Mouse (Mus musculus) left cerebral cortex, postnatal 14 days (tissue): Measurements from ENCODE around the gene Acbd3. TPM values are rescaled to one million over a fixed set of nuclear protein-coding genes. Genes with fewer than 3 reads are reported as not detected.
A peak's percentile ranks its signal among the peaks of the same experiment; 100 is the strongest.

Experiments used
- DNase-seq, 2 experiments: peaks; one replicate each; pipeline ENCODE4 v3.0.0; 2021 to 2022; ENCODE audit warnings: low spot score in 2 of 2, mixed read lengths in 1 of 2
- intact Hi-C: fragments of 180-260 bp; cut with DNase I; formaldehyde crosslinking; loops from one replicate; pipeline ENCODE4 v1.15.1; 2025
- long read RNA-seq, 2 experiments: library from polyadenylated mRNA; stranded (forward); transcript quantifications; one replicate each; pipeline ENCODE4 v2.0.0; 2021
- total RNA-seq, 2 experiments: library from RNA; stranded (reverse); gene quantifications; 2 replicates each; pipeline ENCODE4 v1.2.3; 2021

The Acbd3 gene
- total RNA-seq: 10 to 100 TPM; 29.0 to 30.2 TPM
- long read RNA-seq, experiment 1, transcript Acbd3-201 (8 exons, 3,471 nt): major isoform, 52 of 60 reads
- long read RNA-seq, experiment 1, partial matches to known transcripts: 4 of 60 reads
- long read RNA-seq, experiment 1, other reads (novel, unspliced or antisense): 4 of 60 reads
- long read RNA-seq, experiment 2, transcript Acbd3-201 (8 exons, 3,471 nt): major isoform, 45 of 47 reads
- long read RNA-seq, experiment 2, partial matches to known transcripts: 1 of 47 reads
- long read RNA-seq, experiment 2, other reads (novel, unspliced or antisense): 1 of 47 reads

GRCm38 (mm10) chr1:180725704-180726179 is at the start of gene Acbd3:
TSS of gene Acbd3 (plus strand) at chr1:180726043.
- intact Hi-C loops: loop anchor here (5.0 kb wide), 1 partner anchor 83 kb away; the partner anchor contains the start of gene Lin9
- DNase-seq: peak; percentile 88 to 90

- no peak for DNase-seq
- intact Hi-C loops: no loop called here
Measured at GRCm38 (mm10) chr1:180691284-180691683, 34.6 kb upstream of the Acbd3 start.

GRCm38 (mm10) chr1:180696626-180697352 is 29.1 kb upstream of the Acbd3 start, which contains the start of gene Mixl1:
TSS of gene Mixl1 (minus strand) at chr1:180697034.
- DNase-seq: no peak
- intact Hi-C loops: no loop called here

- intact Hi-C loops: no loop called here
- no peak for DNase-seq
Measured at GRCm38 (mm10) chr1:180698063-180698462, 27.8 kb upstream of the Acbd3 start.

GRCm38 (mm10) chr1:180703400-180703799 is 22.4 kb upstream of the Acbd3 start:
- intact Hi-C loops: no loop called here
- no peak for DNase-seq

- intact Hi-C loops: no loop called here
Measured at GRCm38 (mm10) chr1:180707368-180707767, 18.5 kb upstream of the Acbd3 start.

GRCm38 (mm10) chr1:180707813-180708212 is 18.0 kb upstream of the Acbd3 start:
- no peak for DNase-seq
- intact Hi-C loops: no loop called here

More at GRCm38 (mm10) chr1:180707368-180707767, 18.5 kb upstream of the Acbd3 start:
- no peak for DNase-seq

GRCm38 (mm10) chr1:180708935-180709776 is 16.7 kb upstream of the Acbd3 start:
- intact Hi-C loops: no loop called here
- no peak for DNase-seq

- intact Hi-C loops: no loop called here
- DNase-seq: no peak
Measured at GRCm38 (mm10) chr1:180718756-180719155, 7.1 kb upstream of the Acbd3 start.

GRCm38 (mm10) chr1:180719483-180719882 is 6.4 kb upstream of the Acbd3 start:
- intact Hi-C loops: no loop called here
- DNase-seq: no peak

GRCm38 (mm10) chr1:180719951-180720689 is 5.7 kb upstream of the Acbd3 start:
- intact Hi-C loops: loop anchor here (2.0 kb wide), 1 partner anchor 43 kb away; no protein-coding TSS in a partner anchor

GRCm38 (mm10) chr1:180722608-180723007 is 3.2 kb upstream of the Acbd3 start:
- intact Hi-C loops: no loop called here
- no peak for DNase-seq

More at GRCm38 (mm10) chr1:180719951-180720689, 5.7 kb upstream of the Acbd3 start:
- peak; percentile 81 to 82 for DNase-seq

- no peak for DNase-seq
- intact Hi-C loops: no loop called here
Measured at GRCm38 (mm10) chr1:180723701-180724238, 2.1 kb upstream of the Acbd3 start.

- DNase-seq: peak in 1 of 2 experiments; percentile 7
- intact Hi-C loops: loop anchor here (5.0 kb wide), 1 partner anchor 84 kb away; the partner anchor contains the start of gene Lin9
Measured at GRCm38 (mm10) chr1:180726183-180726582, 340 bp downstream of the Acbd3 start.

GRCm38 (mm10) chr1:180729231-180729630 is 3.4 kb downstream of the Acbd3 start:
- intact Hi-C loops: loop anchor here (5.0 kb wide), 1 partner anchor 87 kb away; the partner anchor contains the start of gene Lin9

GRCm38 (mm10) chr1:180747827-180748226 is 22.0 kb downstream of the Acbd3 start:
- DNase-seq: no peak
- intact Hi-C loops: no loop called here

More at GRCm38 (mm10) chr1:180729231-180729630, 3.4 kb downstream of the Acbd3 start:
- no peak for DNase-seq

- no peak for DNase-seq
- intact Hi-C loops: no loop called here
Measured at GRCm38 (mm10) chr1:180752115-180752514, 26.3 kb downstream of the Acbd3 start.

- intact Hi-C loops: no loop called here
- DNase-seq: no peak
Measured at GRCm38 (mm10) chr1:180754376-180754775, 28.5 kb downstream of the Acbd3 start.
